Mouse (Mus musculus): ENCODE data around the gene Dexi.

- no peak for TF ChIP-seq POLR2A (IDR thresholded peaks at IDR 0.05; ENCODE audit: extremely low read depth, insufficient read depth, low read length)
- TF ChIP-seq CTCF (IDR thresholded peaks at IDR 0.05; ENCODE audit: low read depth, low read length) = no peak
Measured at GRCm38 (mm10) chr16:10507445-10507844, 35.4 kb downstream of the Dexi start.
